Mouse (Mus musculus): ENCODE measurements at regions not wholly inside any gene's neighbourhood (a gene's known extent, or its start where the extent isn't known, plus 50 kb on each side); places are given as distances from the start of the nearest gene placed in this dataset.

GRCm38 (mm10) chr3:45523281-45523680 lies 145.1 kb downstream of the Pcdh10 start:
- no peak overlapping the region for H3K4me2 ChIP-seq (ENCODE audit: low read length)
- no peaks in the 10 kb centered on the region for H3K36me3 ChIP-seq (ENCODE audit: control insufficient read depth, insufficient read depth, low read length)
- H3K4me3 ChIP-seq (ENCODE audit: low read depth, low read length) = no peak overlapping the region
- no peak for ATAC-seq
- H3K9ac ChIP-seq (ENCODE audit: low read length) = no peak overlapping the region
- H3K27me3 ChIP-seq (replicated peaks; ENCODE audit: control insufficient read depth, insufficient read depth, low read length) = no peaks in the 10 kb centered on the region
- 82% methylated on average over 4 of the region's 4 CpGs for WGBS
- H3K9me3 ChIP-seq (replicated peaks; ENCODE audit: control insufficient read depth, low read length) = no peaks in the 10 kb centered on the region
- no peak overlapping the region for H3K27ac ChIP-seq (ENCODE audit: low read depth, low read length)
- DNase-seq (ENCODE audit: low spot score) = no peak
- no peaks in the 10 kb centered on the region for H3K4me1 ChIP-seq (ENCODE audit: control insufficient read depth, insufficient read depth, low read length)

- DNase-seq (ENCODE audit: low spot score) = no peak
- H3K4me3 ChIP-seq (ENCODE audit: low read depth, low read length) = no peak overlapping the region
- no peak overlapping the region for H3K4me2 ChIP-seq (ENCODE audit: low read length)
- H3K27ac ChIP-seq (ENCODE audit: low read depth, low read length) = no peak overlapping the region
- H3K4me1 ChIP-seq (ENCODE audit: control insufficient read depth, insufficient read depth, low read length) = no peaks in the 10 kb centered on the region
- WGBS = 95% methylated on average over 3 of the region's 3 CpGs
- no peak for ATAC-seq
- H3K27me3 ChIP-seq (replicated peaks; ENCODE audit: control insufficient read depth, insufficient read depth, low read length) = no peaks in the 10 kb centered on the region
- H3K9me3 ChIP-seq (replicated peaks; ENCODE audit: control insufficient read depth, low read length) = no peaks in the 10 kb centered on the region
- no peaks in the 10 kb centered on the region for H3K36me3 ChIP-seq (ENCODE audit: control insufficient read depth, insufficient read depth, low read length)
- H3K9ac ChIP-seq (ENCODE audit: low read length) = no peak overlapping the region
Measured at GRCm38 (mm10) chr3:45547091-45547490, 168.9 kb downstream of the Pcdh10 start.

- peak; percentile 85 for DNase-seq (ENCODE audit: low spot score)
- Histone ChIP-seq H3K4me1 (ENCODE audit: control insufficient read depth, insufficient read depth, low read length) (no peaks in the 10 kb centered on the region), H3K9me3 (replicated peaks; ENCODE audit: control insufficient read depth, low read length) (no peaks in the 10 kb centered on the region), H3K4me3 (ENCODE audit: low read depth, low read length) (no peak overlapping the region), H3K4me2 (ENCODE audit: low read length) (no peak overlapping the region), H3K9ac (ENCODE audit: low read length) (no peak overlapping the region), H3K36me3 (ENCODE audit: control insufficient read depth, insufficient read depth, low read length) (no peaks in the 10 kb centered on the region), H3K27ac (ENCODE audit: low read depth, low read length) (no peak overlapping the region), H3K27me3 (replicated peaks; ENCODE audit: control insufficient read depth, insufficient read depth, low read length) (no peaks in the 10 kb centered on the region)
- ATAC-seq = peak; percentile 90
- 26% methylated on average over 1 of the region's 1 CpGs for WGBS
Measured at GRCm38 (mm10) chr3:45555736-45556135, 177.5 kb downstream of the Pcdh10 start.

GRCm38 (mm10) chr3:45572995-45573394 lies 194.8 kb downstream of the Pcdh10 start:
- Histone ChIP-seq H3K4me2 (ENCODE audit: low read length) (no peak overlapping the region), H3K27me3 (replicated peaks; ENCODE audit: control insufficient read depth, insufficient read depth, low read length) (no peaks in the 10 kb centered on the region), H3K27ac (ENCODE audit: low read depth, low read length) (no peak overlapping the region), H3K9ac (ENCODE audit: low read length) (no peak overlapping the region), H3K4me3 (ENCODE audit: low read depth, low read length) (no peak overlapping the region), H3K9me3 (replicated peaks; ENCODE audit: control insufficient read depth, low read length) (no peaks in the 10 kb centered on the region), H3K4me1 (ENCODE audit: control insufficient read depth, insufficient read depth, low read length) (no peaks in the 10 kb centered on the region), H3K36me3 (ENCODE audit: control insufficient read depth, insufficient read depth, low read length) (no peaks in the 10 kb centered on the region)
- ATAC-seq (no peak), DNase-seq (ENCODE audit: low spot score) (no peak)
- 94% methylated on average over 1 of the region's 1 CpGs for WGBS

GRCm38 (mm10) chr3:45577035-45577434 lies 198.8 kb downstream of the Pcdh10 start:
- Histone ChIP-seq H3K27me3 (replicated peaks; ENCODE audit: control insufficient read depth, insufficient read depth, low read length) (no peaks in the 10 kb centered on the region), H3K4me1 (ENCODE audit: control insufficient read depth, insufficient read depth, low read length) (no peaks in the 10 kb centered on the region), H3K9me3 (replicated peaks; ENCODE audit: control insufficient read depth, low read length) (no peaks in the 10 kb centered on the region), H3K4me2 (ENCODE audit: low read length) (no peak overlapping the region), H3K27ac (ENCODE audit: low read depth, low read length) (no peak overlapping the region), H3K4me3 (ENCODE audit: low read depth, low read length) (no peak overlapping the region), H3K9ac (ENCODE audit: low read length) (no peak overlapping the region), H3K36me3 (ENCODE audit: control insufficient read depth, insufficient read depth, low read length) (no peaks in the 10 kb centered on the region)
- DNase-seq (ENCODE audit: low spot score) (no peak), ATAC-seq (no peak)
- 93% methylated on average over 1 of the region's 1 CpGs for WGBS

GRCm38 (mm10) chr3:45593561-45593960 lies 215.4 kb downstream of the Pcdh10 start:
- Histone ChIP-seq H3K9me3 (replicated peaks; ENCODE audit: control insufficient read depth, low read length) (no peaks in the 10 kb centered on the region), H3K36me3 (ENCODE audit: control insufficient read depth, insufficient read depth, low read length) (no peaks in the 10 kb centered on the region)

GRCm38 (mm10) chr3:45602278-45602677 lies 224.1 kb downstream of the Pcdh10 start:
- no peak for ATAC-seq
- H3K27ac ChIP-seq (ENCODE audit: low read depth, low read length) = no peak overlapping the region
- no peak overlapping the region for H3K9ac ChIP-seq (ENCODE audit: low read length)
- 91% methylated on average over 2 of the region's 2 CpGs for WGBS
- H3K9me3 ChIP-seq (replicated peaks; ENCODE audit: control insufficient read depth, low read length) = no peaks in the 10 kb centered on the region
- DNase-seq (ENCODE audit: low spot score) = no peak
- no peaks in the 10 kb centered on the region for H3K4me1 ChIP-seq (ENCODE audit: control insufficient read depth, insufficient read depth, low read length)
- H3K4me3 ChIP-seq (ENCODE audit: low read depth, low read length) = no peak overlapping the region
- H3K4me2 ChIP-seq (ENCODE audit: low read length) = no peak overlapping the region
- H3K27me3 ChIP-seq (replicated peaks; ENCODE audit: control insufficient read depth, insufficient read depth, low read length) = no peaks in the 10 kb centered on the region
- H3K36me3 ChIP-seq (ENCODE audit: control insufficient read depth, insufficient read depth, low read length) = no peaks in the 10 kb centered on the region

More at GRCm38 (mm10) chr3:45593561-45593960, 215.4 kb downstream of the Pcdh10 start:
- Histone ChIP-seq H3K4me1 (ENCODE audit: control insufficient read depth, insufficient read depth, low read length) (no peaks in the 10 kb centered on the region), H3K4me2 (ENCODE audit: low read length) (no peak overlapping the region), H3K4me3 (ENCODE audit: low read depth, low read length) (no peak overlapping the region), H3K27ac (ENCODE audit: low read depth, low read length) (no peak overlapping the region), H3K27me3 (replicated peaks; ENCODE audit: control insufficient read depth, insufficient read depth, low read length) (no peaks in the 10 kb centered on the region), H3K9ac (ENCODE audit: low read length) (no peak overlapping the region)
- WGBS = 72% methylated on average over 1 of the region's 1 CpGs
- DNase-seq (ENCODE audit: low spot score) = no peak
- ATAC-seq = no peak

- no peak overlapping the region for H3K4me3 ChIP-seq (ENCODE audit: low read depth, low read length)
- ATAC-seq = no peak
- H3K9ac ChIP-seq (ENCODE audit: low read length) = no peak overlapping the region
- H3K27me3 ChIP-seq (replicated peaks; ENCODE audit: control insufficient read depth, insufficient read depth, low read length) = no peaks in the 10 kb centered on the region
- H3K4me1 ChIP-seq (ENCODE audit: control insufficient read depth, insufficient read depth, low read length) = no peaks in the 10 kb centered on the region
- H3K9me3 ChIP-seq (replicated peaks; ENCODE audit: control insufficient read depth, low read length) = no peaks in the 10 kb centered on the region
- H3K36me3 ChIP-seq (ENCODE audit: control insufficient read depth, insufficient read depth, low read length) = no peaks in the 10 kb centered on the region
- DNase-seq (ENCODE audit: low spot score) = no peak
- H3K4me2 ChIP-seq (ENCODE audit: low read length) = no peak overlapping the region
- WGBS = 87% methylated on average over 5 of the region's 5 CpGs
- no peak overlapping the region for H3K27ac ChIP-seq (ENCODE audit: low read depth, low read length)
Measured at GRCm38 (mm10) chr3:45603151-45603550, 225.0 kb downstream of the Pcdh10 start.

GRCm38 (mm10) chr3:45620729-45621128 lies 242.5 kb downstream of the Pcdh10 start:
- H3K4me2 ChIP-seq (ENCODE audit: low read length) = no peak overlapping the region
- H3K9me3 ChIP-seq (replicated peaks; ENCODE audit: control insufficient read depth, low read length) = no peaks in the 10 kb centered on the region
- H3K9ac ChIP-seq (ENCODE audit: low read length) = no peak overlapping the region
- no peak overlapping the region for H3K27ac ChIP-seq (ENCODE audit: low read depth, low read length)
- DNase-seq (ENCODE audit: low spot score) (no peak), ATAC-seq (no peak)
- no peaks in the 10 kb centered on the region for H3K4me1 ChIP-seq (ENCODE audit: control insufficient read depth, insufficient read depth, low read length)
- no peaks in the 10 kb centered on the region for H3K27me3 ChIP-seq (replicated peaks; ENCODE audit: control insufficient read depth, insufficient read depth, low read length)
- H3K4me3 ChIP-seq (ENCODE audit: low read depth, low read length) = no peak overlapping the region
- no peaks in the 10 kb centered on the region for H3K36me3 ChIP-seq (ENCODE audit: control insufficient read depth, insufficient read depth, low read length)
